Mouse (Mus musculus) erythroblast, embryonic 14.5 days (primary cell): Measurements from ENCODE around the gene Cib2. TPM values are rescaled to one million over a fixed set of nuclear protein-coding genes. Genes with fewer than 3 reads are reported as not detected.
A peak's percentile ranks its signal among the peaks of the same experiment; 100 is the strongest.

Experiments used
- H3K27me3 ChIP-seq: 2 replicates; pipeline ENCODE4 v1.6.1; 2012; ENCODE audit warnings: inconsistent platforms; ENCODE audit not compliant: control insufficient read depth
- H3K36me3 ChIP-seq: 2 replicates; pipeline ENCODE4 v1.6.1; 2012; ENCODE audit warnings: mild to moderate bottlenecking, inconsistent platforms; ENCODE audit not compliant: control insufficient read depth
- H3K4me1 ChIP-seq: 2 replicates; pipeline ENCODE4 v1.6.1; 2012; ENCODE audit warnings: inconsistent platforms; ENCODE audit not compliant: control insufficient read depth
- H3K4me3 ChIP-seq: replicated peaks from 2 replicates; pipeline ENCODE3; 2012; ENCODE audit warnings: moderate library complexity, mild to moderate bottlenecking, inconsistent platforms
- H3K9me3 ChIP-seq: 2 replicates; pipeline ENCODE4 v1.6.1; 2012; ENCODE audit warnings: low read length, inconsistent platforms, mixed read lengths; ENCODE audit not compliant: control insufficient read depth
- GATA1 ChIP-seq: IDR thresholded peaks from 2 replicates; pipeline ENCODE4 v1.6.1; 2012; ENCODE audit warnings: low read length, inconsistent platforms, mixed read lengths
- TAL1 ChIP-seq: IDR thresholded peaks from 3 replicates; pipeline ENCODE4 v1.6.1; 2012; ENCODE audit warnings: low read length, inconsistent platforms, mixed read lengths
- polyA plus RNA-seq: library from polyadenylated mRNA; stranded (reverse); fragments of >175 nt; gene quantifications from 2 replicates; pipeline ENCODE4 v1.2.3, GENCODE M21; 2012

Cib2 gene
- polyA plus RNA-seq, 1 experiment: 0.04 TPM

DNA sequence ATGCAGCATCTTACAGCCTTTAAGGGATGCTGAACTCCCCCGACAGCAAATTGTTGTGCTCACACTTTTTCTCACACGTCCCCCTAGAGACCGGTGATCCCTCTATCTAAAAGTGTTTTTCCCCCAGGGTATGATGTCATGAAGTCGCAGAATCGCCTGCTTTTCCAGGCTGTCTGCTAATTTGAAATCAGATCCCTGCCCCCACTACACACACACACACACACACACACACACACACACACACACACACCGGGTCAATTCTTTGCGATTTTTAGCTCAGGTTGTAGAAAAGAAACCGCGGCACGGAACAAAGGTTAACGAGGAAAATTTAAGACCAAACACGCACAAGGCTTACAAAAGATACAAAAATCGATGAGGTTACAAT, 57.9 kb downstream of the Cib2 start:
- no peak for TF ChIP-seq GATA1
- TF ChIP-seq TAL1: no peak
- Histone ChIP-seq H3K27me3 (peaks cover 60% of the 10 kb centered on the region), H3K4me1 (peaks cover 9% of the 10 kb centered on the region), H3K9me3 (no peaks in the 10 kb centered on the region), H3K36me3 (no peaks in the 10 kb centered on the region), H3K4me3 (peak overlapping the region; percentile 65)

DNA sequence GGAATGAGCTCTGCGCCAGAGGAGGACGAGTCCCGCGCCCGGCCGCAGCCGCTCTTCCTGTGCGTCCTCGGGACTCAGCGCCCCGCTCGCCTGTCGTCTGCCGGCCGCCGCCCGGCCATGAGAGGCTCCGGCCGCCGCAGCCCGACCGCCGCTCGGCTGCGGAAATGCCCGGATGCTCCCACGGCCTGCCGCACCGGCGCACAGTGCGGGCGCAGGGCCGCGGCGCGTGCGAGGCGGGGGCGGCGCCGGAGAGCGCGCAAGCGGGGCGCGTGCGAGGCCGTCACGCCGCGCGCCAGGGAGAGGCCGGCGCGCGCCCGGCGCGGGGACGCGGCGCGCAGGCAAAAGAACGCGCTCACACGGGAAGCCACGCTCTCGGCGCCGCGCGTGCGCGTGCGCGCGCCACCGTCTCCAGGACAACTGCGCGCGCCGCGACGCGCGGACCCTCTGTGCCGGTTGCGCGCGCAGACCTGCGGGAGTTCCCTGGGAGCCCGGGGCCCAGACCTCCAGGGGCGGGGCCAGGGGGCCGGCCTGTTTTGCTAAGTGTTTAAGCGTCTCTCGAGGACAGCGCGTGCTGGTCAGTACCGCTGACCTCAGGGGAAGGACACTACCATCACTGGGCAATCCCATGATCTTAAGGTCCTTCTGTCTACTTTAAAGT, 58.4 kb downstream of the Cib2 start, which contains the start of gene Dmxl2:
Gene Dmxl2 (minus strand): TSS at position 174 of the 658 bp plus-strand sequence.
- TF ChIP-seq GATA1 (no peak), TAL1 (no peak)
- H3K4me1 ChIP-seq: peaks cover 9% of the 10 kb centered on the region
- no peaks in the 10 kb centered on the region for H3K36me3 ChIP-seq
- no peaks in the 10 kb centered on the region for H3K9me3 ChIP-seq
- peaks cover 60% of the 10 kb centered on the region for H3K27me3 ChIP-seq
- H3K4me3 ChIP-seq: peak within 1 kb of the TSS; percentile 65

DNA sequence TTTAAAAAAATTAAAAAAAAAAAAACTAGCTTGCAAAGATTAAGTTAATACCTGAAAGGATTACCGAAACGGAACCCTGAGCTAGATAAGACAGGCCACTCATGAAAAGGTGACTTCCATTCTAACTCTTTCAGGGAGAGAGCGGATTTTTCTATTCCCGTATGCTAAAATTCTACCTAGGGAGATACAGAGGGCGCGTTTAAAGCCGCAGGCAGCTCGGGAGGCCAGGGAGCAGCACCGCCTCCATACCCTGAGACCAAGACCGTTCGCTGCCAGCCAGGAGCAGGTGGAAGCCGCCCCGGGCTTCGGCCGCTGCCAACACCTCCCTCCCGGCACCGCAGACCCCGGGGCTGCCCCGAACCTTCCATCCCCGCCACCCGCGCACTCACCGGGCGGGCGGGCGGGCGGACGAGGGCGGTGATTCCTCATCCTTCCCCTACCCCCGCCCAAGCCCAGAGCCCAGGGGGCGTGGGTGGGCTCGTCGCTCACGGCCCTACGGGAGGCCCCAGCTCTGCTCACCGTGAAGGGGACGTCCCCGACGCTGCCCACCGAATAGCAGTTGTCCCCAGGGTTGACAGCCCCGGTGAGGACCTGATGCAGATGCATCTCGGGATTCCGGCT, 59.1 kb downstream of the Cib2 start:
- H3K36me3 ChIP-seq: no peaks in the 10 kb centered on the region
- peaks cover 9% of the 10 kb centered on the region for H3K4me1 ChIP-seq
- no peak for TF ChIP-seq GATA1
- TF ChIP-seq TAL1: no peak
- peak overlapping the region; percentile 65 for H3K4me3 ChIP-seq
- H3K27me3 ChIP-seq: peaks cover 60% of the 10 kb centered on the region
- H3K9me3 ChIP-seq: no peaks in the 10 kb centered on the region

DNA sequence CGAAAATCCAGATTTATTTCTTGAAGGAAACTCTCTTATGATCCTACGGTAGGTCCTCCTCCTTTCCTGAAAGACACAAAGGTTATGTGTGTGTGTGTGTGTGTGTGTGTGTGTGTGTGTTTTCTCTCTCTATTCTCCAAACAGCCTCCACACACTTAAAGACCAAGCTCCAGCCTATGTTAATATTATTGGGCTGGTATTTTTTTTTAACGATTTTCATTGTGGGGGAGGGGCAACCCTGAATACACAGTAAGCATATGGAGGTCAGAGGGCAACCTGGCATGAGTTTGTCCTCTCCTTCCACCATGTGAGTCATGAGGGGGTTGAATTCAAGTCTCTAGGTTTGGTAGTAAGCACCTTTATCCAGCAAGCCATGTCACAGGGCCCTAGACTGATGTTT, 60.2 kb downstream of the Cib2 start:
- Histone ChIP-seq H3K4me3 (no peak overlapping the region), H3K27me3 (peaks cover 54% of the 10 kb centered on the region), H3K9me3 (no peaks in the 10 kb centered on the region), H3K36me3 (no peaks in the 10 kb centered on the region), H3K4me1 (peaks cover 9% of the 10 kb centered on the region)
- no peak for TF ChIP-seq GATA1

DNA sequence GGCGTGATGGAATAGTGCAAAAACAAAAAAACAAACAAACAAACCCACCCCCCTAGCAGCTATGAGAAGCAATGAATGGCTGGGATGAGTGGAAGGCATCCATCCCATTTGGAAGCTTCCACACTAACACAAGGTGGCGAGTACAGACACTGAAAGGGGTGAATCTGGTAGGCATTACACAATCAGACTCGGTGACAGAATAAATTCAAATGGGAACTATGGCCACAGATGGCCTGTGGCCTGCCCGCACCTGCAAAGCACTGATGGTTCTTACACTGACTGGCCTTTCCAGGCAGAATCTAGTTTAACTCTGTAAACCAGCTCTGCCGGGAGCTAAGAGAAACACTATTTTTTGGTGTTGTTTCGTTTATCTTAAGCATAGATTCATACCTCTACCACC, 60.7 kb downstream of the Cib2 start:
- H3K36me3 ChIP-seq: no peaks in the 10 kb centered on the region
- H3K4me3 ChIP-seq: no peak overlapping the region
- H3K9me3 ChIP-seq: no peaks in the 10 kb centered on the region
- H3K27me3 ChIP-seq: peaks cover 50% of the 10 kb centered on the region
- TF ChIP-seq GATA1: no peak
- TF ChIP-seq TAL1: no peak
- peaks cover 9% of the 10 kb centered on the region for H3K4me1 ChIP-seq

Other genes starting within 250 kb of the Cib2 start
- gene Dmxl2, start 58.6 kb downstream of the Cib2 start, polyA plus RNA-seq: 0.02 TPM in 1 of 2 replicates, not detected in the other
- not detected in 2 replicates for gene Sh2d7, start 21.2 kb downstream of the Cib2 start, polyA plus RNA-seq
- 0.99 and 1.1 TPM in 2 replicates for gene Idh3a, start 26.1 kb upstream of the Cib2 start, polyA plus RNA-seq
- gene Acsbg1, start 101.7 kb upstream of the Cib2 start, polyA plus RNA-seq: not detected in 2 replicates
- 7.7 and 8.4 TPM in 2 replicates for gene Dnaja4, start 138.7 kb upstream of the Cib2 start, polyA plus RNA-seq
- gene Wdr61, start 174.3 kb upstream of the Cib2 start, polyA plus RNA-seq: 1.2 and 2.7 TPM in 2 replicates
- gene Crabp1, start 204.5 kb upstream of the Cib2 start, polyA plus RNA-seq: not detected in 2 replicates